Mouse (Mus musculus): ENCODE measurements around the gene Il6st. TPM values are rescaled to one million over a fixed set of nuclear protein-coding genes. Genes with fewer than 3 reads are reported as not detected.
"Not testable (repeated sequence)": the region's sequence is repeated elsewhere in the genome, so short reads cannot be mapped to it uniquely, and the experiment has no call there.

Il6st gene
- 16.1 and 21.3 TPM in 2 replicates for polyA plus RNA-seq (2016; fragmentation: Nextera tagmentation; extraction: Ambion mirVana)

DNA sequence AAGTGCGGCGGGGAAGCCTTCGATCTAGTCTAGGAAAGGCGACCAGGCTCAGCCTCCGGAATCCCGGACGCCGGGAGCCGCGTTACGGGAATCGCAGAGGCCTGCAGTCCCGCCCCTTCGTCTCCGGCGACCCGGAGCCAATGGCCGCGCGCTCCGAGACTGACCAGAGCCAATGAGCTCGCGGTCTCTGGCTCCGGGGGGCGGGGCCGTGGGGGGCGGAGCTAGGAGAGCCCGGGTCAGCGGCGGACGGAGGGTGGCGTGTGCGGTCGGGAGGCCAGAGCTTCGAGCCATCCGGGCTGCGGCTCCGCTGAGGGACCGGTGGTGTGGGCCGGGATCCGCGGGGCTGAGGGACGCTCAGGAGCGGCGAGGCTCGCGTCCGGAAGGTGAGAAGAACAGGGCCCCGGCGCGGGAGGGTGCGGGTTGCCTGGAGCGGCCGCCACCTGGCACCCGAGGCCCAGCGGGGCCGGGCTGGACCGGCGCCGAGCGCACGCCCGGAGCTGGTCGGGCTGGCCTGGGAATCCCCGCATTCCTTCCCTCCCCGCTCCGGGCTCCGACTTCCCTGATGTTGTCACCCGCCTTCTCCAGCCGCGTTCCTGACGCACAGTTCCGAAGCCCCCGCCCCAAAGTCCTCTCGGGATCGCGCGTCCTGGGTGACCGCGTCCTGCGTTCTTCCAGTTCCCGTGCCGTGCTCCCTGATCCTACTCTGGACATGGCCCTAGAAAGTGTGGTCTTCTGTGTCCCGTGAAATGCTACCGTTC lies at the start of gene Il6st:
Il6st (plus strand) TSS at position 203 of the 758 bp plus-strand sequence.
- Histone ChIP-seq H3K36me3 (no peaks in the 10 kb centered on the region), H3K27ac (peak within 1 kb of the TSS; percentile 94), H3K9me3 (replicated peaks) (no peaks in the 10 kb centered on the region), H3K27me3 (ENCODE audit: low read depth, poor library complexity, severe bottlenecking) (no peaks in the 10 kb centered on the region), H3K4me3 (peak within 1 kb of the TSS; percentile 89), H3K4me1 (peaks cover 19% of the 10 kb centered on the region)
- peak; percentile 99 for DNase-seq (ENCODE audit: low spot score)
- WGBS, result under 1% methylated on average over 84 of the region's 85 CpGs

DNA sequence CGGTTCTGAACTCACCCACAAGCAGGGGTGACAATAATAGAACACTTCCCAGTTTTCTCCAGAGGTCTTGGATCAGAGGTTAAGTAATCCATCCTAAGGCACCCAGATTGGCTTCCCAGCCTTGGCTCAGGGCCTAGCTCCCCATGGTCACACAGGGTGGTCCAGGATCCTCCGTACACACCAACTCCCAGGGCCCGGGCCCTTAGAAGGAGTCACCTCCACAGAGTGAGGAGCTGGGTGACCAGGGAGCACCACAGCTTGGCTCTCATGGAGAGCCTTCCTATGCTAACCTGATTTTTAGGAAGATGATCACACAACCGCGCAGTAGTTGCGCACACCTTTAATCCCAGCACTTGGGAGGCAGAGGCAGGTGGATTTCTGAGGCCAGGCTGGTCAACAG lies 48.0 kb upstream of the Il6st start:
- Histone ChIP-seq H3K27me3 (ENCODE audit: low read depth, poor library complexity, severe bottlenecking) (no peaks in the 10 kb centered on the region), H3K4me1 (peaks cover 40% of the 10 kb centered on the region), H3K36me3 (no peaks in the 10 kb centered on the region), H3K4me3 (no peak overlapping the region), H3K9me3 (replicated peaks) (no peaks in the 10 kb centered on the region), H3K27ac (peak overlapping the region; percentile 72)
- 79% methylated on average over 6 of the region's 6 CpGs for WGBS
- DNase-seq (ENCODE audit: low spot score), result no peak

DNA sequence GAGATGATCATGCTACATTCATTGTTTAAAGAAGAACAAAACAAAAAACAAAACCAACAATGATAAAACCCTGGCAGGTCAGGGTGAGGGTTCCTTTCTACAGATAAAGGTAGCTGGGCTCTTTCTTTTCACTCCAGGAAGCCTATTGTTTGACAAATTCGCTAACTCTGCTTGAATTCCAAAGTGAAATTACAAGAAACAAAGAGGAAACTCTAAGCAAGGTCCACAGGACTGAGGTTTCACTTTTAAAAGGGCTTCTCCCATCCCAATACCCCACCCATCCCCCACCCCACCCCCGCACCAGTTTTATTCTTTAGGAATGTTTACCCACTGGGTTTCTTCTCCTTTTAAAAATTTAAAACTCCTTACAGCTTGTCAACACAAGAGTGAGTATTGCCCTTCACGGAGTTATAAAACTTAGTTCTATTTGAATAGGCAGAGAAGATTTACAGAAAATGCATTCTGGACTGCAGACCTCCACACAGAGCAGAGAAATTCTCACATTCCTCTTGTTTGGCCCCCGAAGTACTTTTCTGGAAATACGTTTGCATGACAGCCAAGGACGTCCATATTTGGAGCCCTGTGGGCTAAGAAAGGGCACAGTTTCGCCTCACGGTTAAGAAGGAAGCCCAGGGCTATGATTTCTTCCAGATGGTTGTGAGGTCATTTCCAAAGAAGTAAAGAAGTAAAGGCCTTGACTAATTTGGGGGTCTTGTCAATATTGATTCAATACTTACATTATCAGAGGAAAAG lies 47.3 kb upstream of the Il6st start:
- no peak for DNase-seq (ENCODE audit: low spot score)
- Histone ChIP-seq H3K4me3 (no peak overlapping the region), H3K27ac (peak overlapping the region; percentile 72), H3K4me1 (peaks cover 33% of the 10 kb centered on the region), H3K36me3 (no peaks in the 10 kb centered on the region), H3K9me3 (replicated peaks) (no peaks in the 10 kb centered on the region), H3K27me3 (ENCODE audit: low read depth, poor library complexity, severe bottlenecking) (no peaks in the 10 kb centered on the region)
- WGBS, result 13% methylated on average over 8 of the region's 8 CpGs

DNA sequence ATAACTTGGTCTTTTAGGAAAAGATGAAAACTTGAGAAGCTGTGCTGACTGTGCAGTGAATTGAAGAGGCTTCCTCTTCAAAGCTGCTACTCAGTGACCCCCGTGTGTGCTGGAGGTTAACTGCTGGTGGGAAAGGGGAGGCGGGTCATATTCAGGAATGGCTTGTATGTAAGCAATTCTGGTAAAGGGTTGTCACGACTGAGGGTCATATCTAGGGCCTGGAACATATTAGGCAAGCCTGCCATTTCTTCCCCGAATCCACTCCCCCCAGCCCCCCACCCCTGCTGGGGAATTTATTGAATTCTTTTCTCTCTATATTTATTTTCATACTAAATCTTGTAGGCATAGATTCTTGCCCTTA lies 46.7 kb upstream of the Il6st start:
- H3K36me3 ChIP-seq, result no peaks in the 10 kb centered on the region
- no peaks in the 10 kb centered on the region for H3K27me3 ChIP-seq (ENCODE audit: low read depth, poor library complexity, severe bottlenecking)
- H3K27ac ChIP-seq, result peak overlapping the region; percentile 72
- 9% methylated on average over 4 of the region's 4 CpGs for WGBS
- no peak overlapping the region for H3K4me3 ChIP-seq
- DNase-seq (ENCODE audit: low spot score), result peak; percentile 47
- no peaks in the 10 kb centered on the region for H3K9me3 ChIP-seq (replicated peaks)
- H3K4me1 ChIP-seq, result peaks cover 32% of the 10 kb centered on the region

DNA sequence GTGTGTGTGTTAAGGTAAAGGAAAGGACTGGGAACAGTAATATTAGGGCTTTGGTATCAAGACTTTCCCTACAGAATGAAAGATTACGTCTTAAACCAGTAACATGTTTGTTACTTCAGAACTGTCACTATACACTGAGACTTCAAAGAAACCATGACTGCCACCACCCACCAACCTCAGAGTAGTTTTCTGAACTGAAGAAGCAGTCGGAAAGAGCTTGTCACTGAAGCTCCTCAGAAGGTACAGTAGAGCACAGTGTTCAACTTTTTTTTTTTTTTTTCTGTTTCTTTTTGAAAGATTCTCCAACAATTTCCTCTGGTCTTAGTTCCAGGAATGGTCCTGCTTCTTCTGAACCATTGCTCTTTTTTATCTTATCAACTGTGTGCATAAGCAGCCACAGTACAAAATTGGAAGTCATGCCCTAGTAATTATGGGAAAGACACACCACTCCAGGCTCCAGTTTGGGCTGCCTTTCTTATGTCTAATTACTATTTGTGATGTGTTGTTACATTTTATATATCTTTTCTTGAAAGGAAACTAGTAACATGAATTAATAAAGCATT lies 45.9 kb upstream of the Il6st start:
- Histone ChIP-seq H3K36me3 (no peaks in the 10 kb centered on the region), H3K27ac (no peak overlapping the region), H3K27me3 (ENCODE audit: low read depth, poor library complexity, severe bottlenecking) (no peaks in the 10 kb centered on the region), H3K9me3 (replicated peaks) (no peaks in the 10 kb centered on the region), H3K4me3 (no peak overlapping the region), H3K4me1 (peaks cover 26% of the 10 kb centered on the region)
- WGBS, result 71% methylated on average over 2 of the region's 2 CpGs
- no peak for DNase-seq (ENCODE audit: low spot score)

DNA sequence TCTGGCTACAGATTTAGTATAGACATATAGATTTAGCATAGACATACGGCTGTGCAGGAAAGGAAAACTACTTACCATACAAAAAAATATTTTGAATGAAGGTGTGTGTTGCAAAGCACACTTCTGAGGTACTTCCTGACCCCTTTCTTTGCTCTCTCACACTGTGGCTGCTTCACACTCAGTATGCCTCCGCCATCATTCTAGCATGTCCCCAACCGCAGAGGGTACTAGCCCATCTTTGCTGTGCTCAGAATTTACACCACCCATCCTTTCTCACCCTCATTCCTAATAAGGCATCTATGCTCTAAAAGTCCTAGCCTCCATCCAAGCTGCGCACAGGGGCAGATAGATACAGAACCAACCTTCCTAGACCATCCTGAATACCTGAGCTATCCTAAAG lies 45.3 kb upstream of the Il6st start:
- WGBS, result 91% methylated on average over 4 of the region's 4 CpGs

DNA sequence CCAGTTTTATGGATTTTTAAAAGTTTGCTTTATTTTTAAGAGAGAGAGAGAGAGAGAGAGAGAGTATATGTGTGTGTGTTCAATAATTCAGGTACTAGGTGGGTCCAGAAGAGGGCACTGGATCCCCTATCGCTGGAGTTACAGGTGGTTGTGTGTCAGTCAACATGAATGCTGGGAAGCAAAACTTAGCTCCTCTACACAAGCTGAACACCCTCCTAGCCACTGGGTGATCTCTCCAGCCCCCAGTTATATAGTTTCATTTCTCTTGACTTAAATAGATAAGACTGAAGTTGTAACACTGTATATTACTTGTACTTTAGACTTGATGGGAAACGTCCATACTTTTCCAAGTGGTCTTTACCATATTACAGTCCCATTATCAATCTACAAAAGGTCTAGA lies 39.7 kb upstream of the Il6st start:
- WGBS, result 89% methylated on average over 2 of the region's 2 CpGs
- Histone ChIP-seq H3K4me3 (no peak overlapping the region), H3K9me3 (replicated peaks) (no peaks in the 10 kb centered on the region), H3K27ac (no peak overlapping the region), H3K4me1 (no peaks in the 10 kb centered on the region), H3K36me3 (no peaks in the 10 kb centered on the region), H3K27me3 (ENCODE audit: low read depth, poor library complexity, severe bottlenecking) (no peaks in the 10 kb centered on the region)
- peak; percentile 9 for DNase-seq (ENCODE audit: low spot score)

More for the DNA sequence above, 45.3 kb upstream of the Il6st start:
- no peak for DNase-seq (ENCODE audit: low spot score)
- Histone ChIP-seq H3K36me3 (no peaks in the 10 kb centered on the region), H3K9me3 (replicated peaks) (no peaks in the 10 kb centered on the region), H3K27ac (0 out of 2 replicates have a peak overlapping the region, but pooled peaks have one; percentile 14), H3K27me3 (ENCODE audit: low read depth, poor library complexity, severe bottlenecking) (no peaks in the 10 kb centered on the region), H3K4me3 (no peak overlapping the region), H3K4me1 (peaks cover 20% of the 10 kb centered on the region)

DNA sequence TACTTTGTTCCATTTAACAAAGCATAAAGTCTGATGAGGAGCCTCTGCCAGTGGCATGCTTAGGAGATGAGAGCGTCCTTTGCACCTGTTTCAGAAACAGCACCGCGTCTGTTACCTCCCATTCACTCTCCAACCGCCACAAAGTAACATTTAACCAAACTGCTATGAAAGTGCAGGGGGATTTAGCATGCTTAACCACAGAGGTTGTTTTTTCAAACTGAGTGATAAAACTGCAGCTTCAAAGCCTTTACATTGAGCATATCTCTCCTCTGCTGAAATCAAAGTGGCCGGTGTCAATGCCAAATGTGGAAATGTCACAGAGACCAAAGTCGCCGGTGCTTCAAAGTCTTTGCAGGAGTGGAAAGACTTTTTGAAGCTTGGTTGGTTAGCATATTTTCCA lies 39.2 kb upstream of the Il6st start:
- 76% methylated on average over 7 of the region's 7 CpGs for WGBS

DNA sequence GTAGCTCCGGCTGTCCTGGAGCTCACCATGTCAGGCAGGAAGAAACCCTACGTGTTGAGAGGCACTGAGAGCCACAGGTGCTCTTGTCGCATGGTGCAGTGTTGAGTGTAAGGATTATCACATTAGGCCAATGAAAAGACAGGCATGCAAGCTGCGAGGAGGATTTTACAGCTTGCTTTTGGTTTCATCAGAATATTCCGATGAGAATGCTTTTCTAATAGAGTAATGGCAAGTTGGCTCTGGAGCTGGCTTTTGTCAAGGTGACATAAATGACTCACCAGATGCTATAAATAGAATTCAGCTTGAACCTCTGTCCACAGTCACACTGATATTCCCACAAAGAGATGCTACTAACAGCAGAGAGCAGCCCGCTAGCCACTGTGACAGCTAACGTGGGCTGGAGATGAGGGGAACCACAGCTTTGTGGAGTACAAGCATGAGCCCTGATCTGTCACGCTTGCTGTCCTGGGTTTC lies 38.7 kb upstream of the Il6st start:
- DNase-seq (ENCODE audit: low spot score), result peak; percentile 27
- H3K4me3 ChIP-seq, result no peak overlapping the region
- no peaks in the 10 kb centered on the region for H3K9me3 ChIP-seq (replicated peaks)
- WGBS, result 64% methylated on average over 8 of the region's 8 CpGs
- no peaks in the 10 kb centered on the region for H3K27me3 ChIP-seq (ENCODE audit: low read depth, poor library complexity, severe bottlenecking)
- no peak overlapping the region for H3K27ac ChIP-seq
- no peaks in the 10 kb centered on the region for H3K4me1 ChIP-seq
- H3K36me3 ChIP-seq, result no peaks in the 10 kb centered on the region

More for the DNA sequence above, 39.2 kb upstream of the Il6st start:
- no peak overlapping the region for H3K4me3 ChIP-seq
- no peaks in the 10 kb centered on the region for H3K9me3 ChIP-seq (replicated peaks)
- peak; percentile 18 for DNase-seq (ENCODE audit: low spot score)
- H3K27ac ChIP-seq, result no peak overlapping the region
- H3K4me1 ChIP-seq, result no peaks in the 10 kb centered on the region
- no peaks in the 10 kb centered on the region for H3K27me3 ChIP-seq (ENCODE audit: low read depth, poor library complexity, severe bottlenecking)
- H3K36me3 ChIP-seq, result no peaks in the 10 kb centered on the region

DNA sequence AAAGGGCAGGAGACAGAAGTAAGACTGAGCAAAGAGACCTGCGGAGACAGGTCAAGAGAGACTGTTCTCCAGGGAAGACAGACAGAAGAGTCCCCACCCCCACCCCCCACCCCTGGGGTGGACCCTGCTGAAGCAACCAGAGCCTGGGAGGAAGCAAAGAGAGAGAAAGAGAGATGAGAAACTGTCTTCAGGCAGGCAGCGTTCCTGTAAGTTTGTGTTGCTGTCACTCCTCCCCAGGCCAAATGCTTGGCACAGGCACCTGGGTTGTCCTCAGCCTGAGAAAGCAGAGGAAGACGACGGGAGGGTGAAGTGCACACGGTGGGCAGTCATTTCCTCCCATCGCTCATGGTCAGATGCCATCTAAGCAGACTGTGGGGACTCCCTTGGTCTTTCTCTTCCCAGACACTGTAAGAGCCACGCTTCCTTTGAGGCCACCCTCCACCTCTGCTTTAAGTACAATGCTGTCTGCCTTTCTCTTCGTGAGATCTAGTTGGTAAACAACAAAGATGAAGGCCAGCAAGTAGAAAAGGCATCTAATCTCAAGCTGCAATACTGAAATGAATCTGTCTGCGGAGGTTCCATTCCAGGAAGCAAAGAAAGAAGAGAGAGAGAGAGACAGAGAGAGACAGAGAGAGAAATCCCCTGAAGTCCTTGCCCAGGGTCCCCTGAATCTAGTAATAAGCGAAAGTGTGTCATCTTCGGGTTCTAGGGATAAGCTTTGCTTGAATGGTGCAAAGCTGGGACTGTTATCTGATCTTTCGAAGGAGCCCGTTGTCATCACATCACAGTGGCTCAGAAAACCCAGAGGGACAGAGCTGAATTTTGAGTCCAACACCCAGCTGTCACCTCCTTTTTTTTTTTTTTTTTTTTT lies 37.4 kb upstream of the Il6st start:
- DNase-seq (ENCODE audit: low spot score), result peak; percentile 28
- Histone ChIP-seq H3K36me3 (no peaks in the 10 kb centered on the region), H3K4me1 (no peaks in the 10 kb centered on the region), H3K4me3 (no peak overlapping the region), H3K27me3 (ENCODE audit: low read depth, poor library complexity, severe bottlenecking) (no peaks in the 10 kb centered on the region), H3K9me3 (replicated peaks) (no peaks in the 10 kb centered on the region), H3K27ac (peak overlapping the region; percentile 44; the same call in 1 of the 2 replicates)
- 71% methylated on average over 13 of the region's 13 CpGs for WGBS

DNA sequence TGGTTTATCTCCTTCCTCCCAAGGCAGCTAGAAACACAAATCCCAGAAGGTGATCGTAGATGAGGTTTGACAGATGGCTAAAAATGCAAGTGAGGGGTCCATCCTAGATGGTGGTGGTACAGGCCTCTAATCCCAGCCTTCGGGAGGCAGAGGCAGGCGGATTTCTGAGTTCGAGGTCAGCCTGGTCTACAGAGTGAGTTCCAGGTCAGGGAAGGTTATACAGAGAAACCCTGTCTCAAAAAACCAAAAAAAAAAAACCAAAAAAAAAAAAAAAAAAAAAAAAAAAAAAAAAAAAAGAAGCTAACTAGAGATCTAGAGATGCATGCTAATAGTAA lies 36.8 kb upstream of the Il6st start:
- not testable (repeated sequence) for DNase-seq (ENCODE audit: low spot score); H3K4me3 ChIP-seq; H3K9me3 ChIP-seq (replicated peaks); H3K4me1 ChIP-seq; H3K27ac ChIP-seq; H3K36me3 ChIP-seq; H3K27me3 ChIP-seq (ENCODE audit: low read depth, poor library complexity, severe bottlenecking)
- WGBS, result 95% methylated on average over 4 of the region's 4 CpGs

DNA sequence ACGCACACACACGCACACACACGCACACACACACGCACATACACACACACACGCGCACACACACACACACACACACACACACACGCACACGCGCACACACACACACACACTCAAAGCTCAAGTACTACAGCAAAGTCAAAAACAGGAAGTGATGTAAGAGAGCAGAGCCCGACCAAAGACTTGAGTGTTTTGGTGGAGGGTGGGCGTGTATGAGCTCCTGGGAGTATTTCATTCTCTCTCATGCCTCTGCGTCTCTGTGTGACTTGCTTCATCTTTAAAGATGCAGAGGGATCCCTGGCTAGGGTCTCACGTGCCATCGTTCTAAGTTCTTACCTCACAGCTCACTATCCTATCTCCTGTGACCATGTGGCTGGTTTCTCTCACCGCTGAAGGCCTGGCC lies 36.3 kb upstream of the Il6st start:
- H3K27ac ChIP-seq, result no peak overlapping the region
- H3K4me3 ChIP-seq, result no peak overlapping the region
- H3K9me3 ChIP-seq (replicated peaks), result no peaks in the 10 kb centered on the region
- H3K4me1 ChIP-seq, result no peaks in the 10 kb centered on the region
- H3K36me3 ChIP-seq, result no peaks in the 10 kb centered on the region
- DNase-seq (ENCODE audit: low spot score), result peak; percentile 15
- H3K27me3 ChIP-seq (ENCODE audit: low read depth, poor library complexity, severe bottlenecking), result no peaks in the 10 kb centered on the region
- 86% methylated on average over 15 of the region's 15 CpGs for WGBS

Data from limb, embryonic 10.5 days (tissue).